Mouse (Mus musculus) kidney, adult 18-20 months (tissue): ENCODE results near the gene Tfpi2.

ENCODE experiments used
- DNase-seq: peaks from one replicate; pipeline ENCODE4 v3.0.0; 2021

Gene Tfpi2

DNA sequence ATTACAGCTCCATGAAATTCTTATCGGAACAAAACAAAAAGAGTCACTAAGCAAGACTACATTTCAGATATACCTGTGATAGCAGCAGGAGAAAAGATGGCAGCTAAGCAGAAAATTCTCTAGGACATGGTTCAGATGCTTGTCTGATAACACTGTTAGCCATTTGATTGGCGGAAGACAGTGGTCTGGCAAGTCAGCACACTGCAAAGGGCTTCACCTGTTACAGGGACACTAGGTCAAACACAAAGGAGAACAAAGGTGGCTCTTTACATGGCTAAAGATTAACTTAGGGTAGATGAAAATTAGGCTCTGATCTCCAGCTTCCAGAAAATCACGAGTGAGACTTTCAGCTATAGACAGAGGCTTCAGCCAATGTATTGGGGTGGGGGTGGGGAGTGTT is at the start of gene Tfpi2:
Gene Tfpi2 (minus strand): TSS at position 170 of the 400 bp plus-strand sequence.
- no peak for DNase-seq

DNA sequence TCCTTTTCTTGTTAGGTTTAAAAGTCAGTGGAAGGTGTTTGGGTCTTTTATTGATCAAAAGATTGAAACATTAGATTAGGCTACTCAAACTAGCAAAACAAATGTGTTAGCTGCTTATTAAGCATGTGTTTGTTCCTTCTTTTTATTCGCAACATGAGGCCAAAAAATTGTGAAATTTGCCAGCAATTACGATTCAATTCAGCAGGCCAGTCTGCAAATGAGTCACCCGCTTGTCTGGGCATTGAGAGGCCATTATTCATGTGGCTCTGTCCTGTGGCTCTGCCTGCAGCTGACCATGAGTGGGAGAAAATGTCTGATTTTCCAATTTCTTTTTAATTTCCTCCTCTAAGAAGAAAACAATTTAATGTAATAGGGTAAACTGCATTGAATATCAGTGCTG is 42.2 kb upstream of the Tfpi2 start:
- DNase-seq = no peak

GRCm38 (mm10) chr6:4026367-4026766 is 37.6 kb upstream of the Tfpi2 start:
- DNase-seq = no peak

DNA sequence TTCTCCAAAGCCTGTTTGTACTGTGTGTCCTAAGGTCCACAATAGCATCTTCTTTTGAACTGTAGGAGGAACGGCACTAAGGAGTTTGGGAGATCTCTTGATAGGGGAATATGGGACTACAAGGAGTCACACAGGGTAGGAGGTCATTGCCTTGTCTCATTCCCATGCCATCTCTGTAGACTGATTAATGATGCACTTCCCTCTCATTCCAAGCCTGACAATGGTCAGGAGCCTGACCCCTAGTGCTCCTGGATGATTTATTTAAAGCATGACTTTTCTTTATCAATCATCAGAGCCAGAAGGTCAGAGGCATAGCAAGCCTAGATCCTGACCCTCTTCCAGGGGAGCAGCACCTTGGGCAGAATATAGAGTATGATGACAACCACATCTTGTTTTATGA is 33.9 kb upstream of the Tfpi2 start:
- peak; percentile 6 for DNase-seq

- no peak for DNase-seq
Measured at GRCm38 (mm10) chr6:4009548-4009947, 20.8 kb upstream of the Tfpi2 start.

- DNase-seq = no peak
Measured at GRCm38 (mm10) chr6:4008501-4009040, 19.9 kb upstream of the Tfpi2 start.

DNA sequence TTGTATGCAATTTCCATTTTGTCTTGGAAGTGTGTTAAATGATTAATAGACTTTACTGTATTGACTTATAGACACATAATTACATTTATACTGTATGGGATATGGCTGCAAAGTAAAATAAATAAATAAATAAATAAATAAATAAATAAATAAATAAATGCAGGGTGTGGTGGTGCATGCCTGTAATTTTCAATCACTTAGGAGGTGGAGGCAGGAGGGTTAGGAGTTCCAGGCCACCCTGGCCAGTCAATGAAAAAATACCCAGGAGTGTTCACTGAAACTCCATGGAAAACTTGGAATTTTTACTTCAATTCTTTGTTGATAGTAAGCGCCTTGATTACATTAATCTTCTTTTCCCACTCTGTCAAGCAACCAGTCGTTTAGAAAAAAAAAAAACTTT is 16.1 kb upstream of the Tfpi2 start:
- no peak for DNase-seq

GRCm38 (mm10) chr6:4003890-4004306 is 15.2 kb upstream of the Tfpi2 start, which contains the start of gene Gng11:
TSS of gene Gng11 (plus strand) at chr6:4003904.
- peak; percentile 77 for DNase-seq

DNA sequence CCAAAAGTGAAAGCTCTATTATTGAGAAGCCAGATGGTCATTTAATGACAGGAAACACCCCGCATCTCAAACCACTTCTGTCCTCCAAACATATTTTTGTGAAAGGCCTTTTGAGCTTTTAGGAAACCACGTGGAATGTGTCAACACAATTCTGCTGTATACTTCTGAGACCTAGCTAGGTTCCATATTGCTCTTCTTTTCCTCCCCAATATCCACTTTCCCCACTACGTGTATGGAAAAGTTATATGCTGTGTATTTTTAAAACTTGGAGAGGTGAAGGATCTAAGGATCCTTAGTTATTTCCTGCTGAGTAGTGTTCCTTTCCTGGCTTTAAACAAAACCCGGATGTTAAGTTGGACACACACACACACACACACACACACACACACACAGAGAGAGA is 14.7 kb upstream of the Tfpi2 start:
- DNase-seq = no peak

DNA sequence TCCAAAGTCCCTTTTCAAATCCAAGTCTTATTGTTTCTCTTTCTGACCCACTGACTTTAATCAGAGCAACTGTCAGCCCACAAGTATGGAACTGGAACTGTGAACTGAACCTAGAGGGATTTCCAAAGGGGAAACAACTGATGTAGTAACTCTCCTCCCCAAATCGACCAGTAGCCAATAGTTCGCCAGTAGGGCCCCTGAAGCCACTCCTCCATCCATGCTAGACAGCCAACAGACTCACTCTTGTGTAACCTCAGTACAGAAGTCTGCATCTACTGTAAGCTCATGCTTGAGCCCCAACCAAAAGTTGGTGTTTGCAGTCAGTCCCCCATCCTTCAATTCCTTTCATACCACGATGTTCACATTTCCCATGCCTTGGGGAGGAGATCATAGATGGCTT is 12.0 kb upstream of the Tfpi2 start:
- DNase-seq = no peak

GRCm38 (mm10) chr6:3999296-3999695 is 10.6 kb upstream of the Tfpi2 start:
- no peak for DNase-seq

GRCm38 (mm10) chr6:3998089-3998488 is 9.4 kb upstream of the Tfpi2 start:
- no peak for DNase-seq

DNA sequence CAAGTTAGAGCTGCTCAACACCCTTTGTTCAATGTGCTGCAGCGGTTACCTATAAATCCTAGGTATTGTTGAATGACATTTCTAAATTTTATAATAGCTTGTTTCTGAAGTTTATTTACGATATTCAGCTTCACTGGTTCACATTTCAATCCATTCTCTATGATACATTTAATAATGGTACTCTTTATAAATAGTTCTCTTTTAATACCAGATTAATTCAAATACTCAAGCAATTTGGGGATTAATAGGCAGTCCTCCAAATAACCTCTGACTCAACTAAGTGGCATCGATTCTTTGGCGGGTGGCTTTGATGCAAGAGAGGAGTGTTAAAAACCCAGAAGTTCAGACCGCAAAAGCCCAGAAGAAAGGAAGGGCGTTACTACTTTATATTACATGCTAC is 4.8 kb upstream of the Tfpi2 start, which contains the start of gene Gngt1:
Gene Gngt1 (plus strand): TSS at position 301 of the 400 bp plus-strand sequence.
- DNase-seq = no peak

DNA sequence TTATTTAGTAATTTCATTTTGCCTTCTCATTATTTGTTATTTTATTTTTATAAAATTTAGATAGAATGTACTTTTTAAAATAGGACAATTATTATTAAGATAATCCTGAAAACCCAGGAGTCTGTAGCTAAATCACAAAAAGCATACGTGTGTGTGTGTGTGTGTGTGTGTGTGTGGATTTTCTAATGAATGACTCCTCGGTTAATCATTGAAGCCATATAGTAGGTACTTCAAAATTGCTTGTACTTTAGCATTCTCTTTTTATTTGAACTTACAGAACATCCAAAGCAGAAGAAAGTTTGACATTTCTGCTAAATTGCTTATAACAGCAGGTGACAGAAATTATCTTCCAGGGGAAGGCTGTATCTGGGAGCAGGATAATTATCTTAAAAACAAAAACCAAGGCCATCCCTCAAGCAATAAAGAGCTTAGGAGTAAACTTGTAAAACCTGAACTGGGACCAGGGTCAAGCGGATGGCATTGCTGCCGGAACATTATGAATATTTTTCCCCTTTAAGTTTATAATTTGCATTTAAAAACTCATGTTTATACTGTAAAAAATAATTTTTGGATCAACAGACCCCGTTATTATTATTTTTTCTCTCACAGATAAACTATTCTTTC is 5.9 kb downstream of the Tfpi2 start:
- no peak for DNase-seq

DNA sequence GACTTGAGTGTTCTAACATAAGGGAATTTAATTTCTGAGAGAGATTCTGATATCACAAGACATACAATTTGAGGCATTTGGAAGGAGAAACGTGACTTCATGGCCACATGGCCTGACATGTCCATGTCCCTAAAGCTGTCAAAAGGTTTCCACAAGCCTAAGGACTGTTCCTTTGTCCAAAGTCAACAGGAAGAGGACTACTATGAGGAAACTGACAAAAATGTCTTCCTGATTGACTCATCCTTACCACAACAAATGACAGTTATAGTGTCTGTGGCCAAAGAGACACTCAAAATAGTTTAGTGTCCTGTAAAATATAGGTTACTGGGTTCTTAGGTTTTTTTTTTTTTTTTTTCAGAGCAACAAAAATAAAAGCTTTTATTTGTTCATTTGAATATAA is 15.0 kb downstream of the Tfpi2 start:
- no peak for DNase-seq

GRCm38 (mm10) chr6:3967676-3968626 is 20.8 kb downstream of the Tfpi2 start:
- DNase-seq = peak; percentile 21

DNA sequence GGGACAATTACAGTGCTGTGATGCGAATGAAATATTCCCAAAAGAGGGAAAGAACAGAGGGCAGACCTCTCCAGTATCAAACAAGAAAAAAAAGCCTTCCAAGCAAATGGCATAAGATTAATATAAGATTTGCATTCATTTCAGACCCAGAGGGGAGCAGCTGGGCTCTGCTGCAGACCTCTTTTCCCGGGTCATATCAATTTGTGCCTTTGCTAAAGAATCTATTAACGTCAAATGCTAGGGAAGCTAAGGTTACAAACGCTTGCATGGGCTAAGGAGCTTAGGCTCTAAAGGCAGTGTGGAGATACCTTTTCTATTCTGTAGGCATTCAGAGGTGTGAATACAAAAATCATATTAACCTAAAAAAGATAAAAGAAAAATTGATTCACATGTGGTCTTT is 33.8 kb downstream of the Tfpi2 start:
- no peak for DNase-seq

- DNase-seq = no peak
Measured at GRCm38 (mm10) chr6:3936140-3936714, 52.5 kb downstream of the Tfpi2 start.

DNA sequence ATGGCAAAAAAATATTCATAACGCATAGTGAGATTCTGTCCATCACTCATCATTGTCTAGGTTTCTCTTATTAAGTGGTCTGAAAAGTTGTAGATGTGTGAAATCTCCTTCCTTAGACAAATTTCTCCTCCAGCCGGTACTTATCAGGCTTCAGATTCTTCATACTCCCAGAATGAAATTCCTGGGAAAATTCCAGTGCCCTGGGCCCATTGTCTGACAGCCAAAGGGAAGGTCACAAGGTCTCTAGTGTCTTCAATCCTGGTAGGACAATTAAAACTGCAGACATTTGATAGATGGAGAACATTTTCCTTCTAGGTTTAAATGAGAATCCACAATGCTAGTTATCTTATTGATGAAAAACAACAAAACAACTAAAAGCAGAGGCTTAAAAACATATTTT is 53.1 kb downstream of the Tfpi2 start:
- peak; percentile 6 for DNase-seq

GRCm38 (mm10) chr6:3935048-3935447 is 53.7 kb downstream of the Tfpi2 start:
- no peak for DNase-seq

DNA sequence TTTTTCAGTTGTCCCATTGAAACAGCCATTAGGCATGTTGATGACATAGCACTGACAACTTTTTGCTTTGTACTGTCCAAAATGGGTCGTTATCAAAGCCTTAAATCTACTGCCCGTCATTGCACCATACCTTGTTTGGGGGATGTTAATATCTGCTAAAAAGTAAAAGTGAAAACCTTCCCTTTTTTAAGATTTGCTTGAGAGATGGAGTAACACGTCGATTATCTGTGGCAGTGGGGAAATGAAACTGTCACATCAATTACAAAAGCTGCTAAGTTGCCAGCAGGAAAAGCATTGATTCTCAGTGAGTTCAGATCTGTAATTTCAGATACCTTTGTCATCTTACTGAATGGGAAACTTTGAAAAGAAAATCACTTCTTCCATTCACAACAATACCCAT is 62.6 kb downstream of the Tfpi2 start:
- no peak for DNase-seq

GRCm38 (mm10) chr6:3922870-3923269 is 65.8 kb downstream of the Tfpi2 start:
- DNase-seq = no peak

DNA sequence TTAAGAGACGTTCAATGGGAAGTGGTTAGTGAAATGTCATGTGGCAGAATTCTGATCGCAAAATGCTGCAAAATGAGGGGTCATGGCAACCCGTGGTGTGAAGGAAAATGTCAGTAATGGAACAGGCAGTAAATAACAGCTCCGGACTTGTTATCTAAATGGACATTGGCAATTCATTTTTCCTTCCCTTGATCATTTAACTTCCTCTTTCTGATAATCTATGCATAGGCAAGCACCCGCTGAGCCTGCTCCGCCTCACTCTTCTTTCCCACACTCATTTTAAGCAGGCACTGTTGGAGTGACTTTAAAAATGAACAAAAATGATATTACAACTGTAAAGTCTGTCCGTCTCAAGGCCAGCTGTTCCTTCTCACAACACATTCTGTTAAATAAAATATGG is 72.7 kb downstream of the Tfpi2 start:
- DNase-seq = no peak
